Mouse (Mus musculus): ENCODE results near the gene Slc27a3. TPM values are rescaled to one million over a fixed set of nuclear protein-coding genes. Genes with fewer than 3 reads are reported as not detected.

Slc27a3 gene
- polyA plus RNA-seq, 1 experiment = 6.8 TPM

DNA sequence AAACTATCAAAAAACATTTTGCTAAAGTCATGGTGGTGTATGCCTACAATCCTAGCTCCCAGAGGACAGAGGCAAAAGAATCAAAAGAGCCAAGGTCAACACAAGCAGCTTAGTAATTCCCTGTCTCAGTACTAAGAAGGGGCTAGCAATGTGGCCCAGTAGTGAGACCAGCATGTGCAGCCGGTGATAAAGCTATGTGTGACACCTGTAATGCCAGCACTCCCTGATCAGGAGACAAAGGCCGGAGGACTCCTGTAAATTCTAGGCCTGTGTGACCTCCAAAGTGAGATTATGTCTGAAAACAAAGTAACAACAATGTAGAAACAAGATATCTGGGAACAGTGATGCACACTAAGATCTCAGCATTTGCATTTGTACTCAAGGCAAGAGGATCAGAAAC is 35.8 kb upstream of the Slc27a3 start:
- TF ChIP-seq CTCF (IDR thresholded peaks at IDR 0.05; ENCODE audit: extremely low read depth, insufficient read depth, low read length) (no peak), POLR2A (IDR thresholded peaks at IDR 0.05; ENCODE audit: extremely low read depth, insufficient read depth, low read length) (no peak)
- peaks cover 5% of the 10 kb centered on the region; the same call in 1 of the 2 replicates for H3K4me1 ChIP-seq (ENCODE audit: control insufficient read depth, insufficient read depth, low read length)
- H3K27ac ChIP-seq (ENCODE audit: insufficient read depth, low read length) = no peak overlapping the region
- H3K4me3 ChIP-seq (ENCODE audit: insufficient read depth, low read length) = no peak overlapping the region

DNA sequence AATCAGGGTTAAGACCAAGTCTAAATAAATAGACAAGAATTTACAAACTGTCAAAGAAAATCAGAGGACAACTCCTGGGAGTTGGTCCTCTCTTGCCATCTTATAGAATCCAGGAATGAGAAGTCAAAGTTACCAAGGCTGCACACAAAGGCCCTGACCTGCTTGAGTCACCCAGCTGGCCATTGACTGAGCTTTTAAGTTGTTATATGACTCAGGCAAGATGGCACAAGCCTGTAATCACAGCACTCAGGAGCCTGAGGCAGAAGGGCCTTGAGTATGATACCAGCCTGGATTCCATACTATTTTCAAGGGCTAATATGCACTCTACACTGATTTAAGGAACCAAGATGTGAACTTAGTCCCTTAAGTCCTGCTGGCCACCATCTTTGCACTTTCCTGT is 33.8 kb upstream of the Slc27a3 start:
- no peak overlapping the region for H3K27ac ChIP-seq (ENCODE audit: insufficient read depth, low read length)
- H3K4me3 ChIP-seq (ENCODE audit: insufficient read depth, low read length) = no peak overlapping the region
- H3K4me1 ChIP-seq (ENCODE audit: control insufficient read depth, insufficient read depth, low read length) = peaks cover 4% of the 10 kb centered on the region; the same call in 1 of the 2 replicates
- no peak for TF ChIP-seq CTCF (IDR thresholded peaks at IDR 0.05; ENCODE audit: extremely low read depth, insufficient read depth, low read length)
- TF ChIP-seq POLR2A (IDR thresholded peaks at IDR 0.05; ENCODE audit: extremely low read depth, insufficient read depth, low read length) = no peak

DNA sequence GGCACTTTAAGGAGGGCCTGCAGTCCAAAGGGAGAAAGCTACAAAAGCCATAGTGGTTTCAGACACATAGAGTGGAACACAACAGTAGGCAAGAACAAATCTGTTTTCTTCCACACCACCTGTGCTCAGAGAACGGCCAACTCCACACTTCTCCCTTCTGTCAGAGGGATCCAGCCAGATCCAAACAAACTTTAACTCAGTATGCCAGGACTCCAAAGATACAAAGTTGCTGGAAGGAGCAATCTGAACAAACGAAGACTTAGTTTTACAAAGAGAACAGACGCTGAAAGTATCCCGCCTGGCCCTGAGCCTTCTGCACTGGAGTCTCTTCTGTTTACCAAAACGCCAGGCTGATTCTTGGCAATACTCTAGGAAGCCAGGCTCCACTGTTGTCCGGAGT is 31.0 kb upstream of the Slc27a3 start:
- no peak for TF ChIP-seq POLR2A (IDR thresholded peaks at IDR 0.05; ENCODE audit: extremely low read depth, insufficient read depth, low read length)
- TF ChIP-seq CTCF (IDR thresholded peaks at IDR 0.05; ENCODE audit: extremely low read depth, insufficient read depth, low read length) = no peak
- H3K4me3 ChIP-seq (ENCODE audit: insufficient read depth, low read length) = no peak overlapping the region
- no peak overlapping the region for H3K27ac ChIP-seq (ENCODE audit: insufficient read depth, low read length)
- H3K4me1 ChIP-seq (ENCODE audit: control insufficient read depth, insufficient read depth, low read length) = peaks cover 3% of the 10 kb centered on the region; the same call in 1 of the 2 replicates

DNA sequence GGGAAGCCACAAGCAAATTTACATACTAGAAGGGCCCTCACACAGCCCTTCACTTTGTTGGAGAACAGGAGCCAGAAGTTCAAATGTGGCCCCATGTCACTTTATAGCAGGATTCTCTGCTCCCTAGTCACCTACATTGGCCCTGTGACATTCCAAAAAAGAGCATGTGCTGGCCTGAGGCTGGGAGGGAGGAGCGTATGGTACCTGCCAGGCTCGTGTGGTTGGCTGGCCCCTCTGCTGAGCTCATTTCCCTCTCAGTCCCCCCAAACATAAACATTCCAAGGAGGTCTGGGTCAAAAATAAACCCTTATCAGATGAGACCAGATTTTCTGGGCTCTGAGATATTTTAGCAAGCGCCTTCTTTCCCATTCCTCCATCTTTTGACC is 23.3 kb upstream of the Slc27a3 start:
- Histone ChIP-seq H3K27ac (ENCODE audit: insufficient read depth, low read length) (no peak overlapping the region), H3K4me1 (ENCODE audit: control insufficient read depth, insufficient read depth, low read length) (peaks cover 4% of the 10 kb centered on the region), H3K4me3 (ENCODE audit: insufficient read depth, low read length) (no peak overlapping the region)
- TF ChIP-seq CTCF (IDR thresholded peaks at IDR 0.05; ENCODE audit: extremely low read depth, insufficient read depth, low read length) (no peak), POLR2A (IDR thresholded peaks at IDR 0.05; ENCODE audit: extremely low read depth, insufficient read depth, low read length) (no peak)

DNA sequence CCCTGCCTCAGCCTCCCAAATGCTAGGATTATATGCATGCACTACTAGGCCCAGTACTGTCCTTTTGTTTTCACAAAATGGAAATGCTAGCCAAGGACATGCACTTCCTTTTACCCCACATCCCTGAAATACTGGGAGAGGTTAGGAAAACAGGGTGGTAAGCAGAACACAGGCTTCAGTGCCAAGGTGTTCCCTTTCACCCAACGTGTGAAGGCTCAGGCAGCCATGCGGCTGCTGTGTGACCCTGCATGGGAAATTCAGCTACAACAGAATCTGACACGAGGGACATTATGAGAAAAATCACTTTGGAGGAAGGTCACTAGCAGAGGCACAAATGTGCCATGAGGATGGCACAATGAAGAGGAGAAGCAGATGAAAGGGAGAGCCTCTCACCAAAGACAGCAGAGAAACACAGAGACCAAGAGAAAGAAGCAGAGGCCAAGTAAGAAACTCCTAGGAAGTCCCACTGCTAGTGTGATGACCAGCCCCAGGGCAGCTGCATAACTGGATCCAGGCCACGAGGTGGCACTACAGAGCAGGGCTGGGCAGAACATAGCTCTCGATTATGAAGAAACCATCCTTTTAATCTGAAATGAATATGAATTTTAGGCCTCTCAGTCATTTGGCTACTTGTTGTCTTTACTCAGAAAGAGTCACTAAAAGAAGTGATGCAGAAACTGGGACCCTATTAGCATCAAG is 22.7 kb upstream of the Slc27a3 start:
- H3K4me1 ChIP-seq (ENCODE audit: control insufficient read depth, insufficient read depth, low read length) = peaks cover 4% of the 10 kb centered on the region
- TF ChIP-seq POLR2A (IDR thresholded peaks at IDR 0.05; ENCODE audit: extremely low read depth, insufficient read depth, low read length) = no peak
- TF ChIP-seq CTCF (IDR thresholded peaks at IDR 0.05; ENCODE audit: extremely low read depth, insufficient read depth, low read length) = peak; percentile 90

DNA sequence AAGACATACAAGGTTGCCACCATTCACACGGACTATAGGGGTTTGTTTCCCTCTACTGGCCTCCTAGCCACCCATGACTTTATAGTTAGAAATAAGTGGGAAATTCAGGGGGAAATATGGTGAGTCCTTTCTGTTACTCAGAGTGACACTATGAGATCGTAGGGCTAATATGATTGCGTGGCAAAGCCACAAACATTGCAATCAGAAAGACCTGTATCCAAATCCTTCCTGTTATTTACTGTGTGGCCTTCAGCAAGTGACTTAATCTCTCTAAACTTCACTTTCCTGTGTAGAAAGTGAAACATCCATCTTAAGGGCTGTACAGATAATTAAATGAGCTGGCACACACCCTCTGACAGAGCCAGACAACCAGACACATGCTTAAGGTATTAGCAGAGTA is 19.0 kb upstream of the Slc27a3 start:
- H3K4me3 ChIP-seq (ENCODE audit: insufficient read depth, low read length) = no peak overlapping the region
- H3K4me1 ChIP-seq (ENCODE audit: control insufficient read depth, insufficient read depth, low read length) = peaks cover under 1% of the 10 kb centered on the region; the same call in 1 of the 2 replicates
- no peak overlapping the region for H3K27ac ChIP-seq (ENCODE audit: insufficient read depth, low read length)
- TF ChIP-seq CTCF (IDR thresholded peaks at IDR 0.05; ENCODE audit: extremely low read depth, insufficient read depth, low read length) (no peak), POLR2A (IDR thresholded peaks at IDR 0.05; ENCODE audit: extremely low read depth, insufficient read depth, low read length) (no peak)

More for the DNA sequence above, 22.7 kb upstream of the Slc27a3 start:
- Histone ChIP-seq H3K27ac (ENCODE audit: insufficient read depth, low read length) (no peak overlapping the region), H3K4me3 (ENCODE audit: insufficient read depth, low read length) (no peak overlapping the region)

DNA sequence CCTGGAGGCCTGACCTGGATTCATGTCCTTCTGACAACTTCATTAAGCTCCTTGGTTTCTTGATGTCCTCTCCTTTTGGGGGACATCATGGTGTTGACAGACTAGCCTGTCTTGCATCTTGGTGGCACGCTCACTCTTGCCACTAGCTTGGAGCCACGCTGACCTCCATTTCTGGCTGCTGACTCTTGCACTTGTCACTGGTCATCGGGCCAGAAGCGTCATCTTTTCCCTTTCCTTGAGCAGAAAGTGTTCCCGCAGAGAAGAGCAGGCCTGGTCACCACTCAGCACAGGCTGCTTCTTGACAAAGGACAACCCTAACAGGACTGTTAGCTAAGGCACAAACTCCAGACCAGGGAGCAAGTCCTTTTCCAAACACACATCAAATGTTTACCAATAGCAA is 16.7 kb upstream of the Slc27a3 start:
- TF ChIP-seq POLR2A (IDR thresholded peaks at IDR 0.05; ENCODE audit: extremely low read depth, insufficient read depth, low read length) (no peak), CTCF (IDR thresholded peaks at IDR 0.05; ENCODE audit: extremely low read depth, insufficient read depth, low read length) (no peak)
- H3K4me1 ChIP-seq (ENCODE audit: control insufficient read depth, insufficient read depth, low read length) = no peaks in the 10 kb centered on the region
- H3K27ac ChIP-seq (ENCODE audit: insufficient read depth, low read length) = no peak overlapping the region
- no peak overlapping the region for H3K4me3 ChIP-seq (ENCODE audit: insufficient read depth, low read length)

DNA sequence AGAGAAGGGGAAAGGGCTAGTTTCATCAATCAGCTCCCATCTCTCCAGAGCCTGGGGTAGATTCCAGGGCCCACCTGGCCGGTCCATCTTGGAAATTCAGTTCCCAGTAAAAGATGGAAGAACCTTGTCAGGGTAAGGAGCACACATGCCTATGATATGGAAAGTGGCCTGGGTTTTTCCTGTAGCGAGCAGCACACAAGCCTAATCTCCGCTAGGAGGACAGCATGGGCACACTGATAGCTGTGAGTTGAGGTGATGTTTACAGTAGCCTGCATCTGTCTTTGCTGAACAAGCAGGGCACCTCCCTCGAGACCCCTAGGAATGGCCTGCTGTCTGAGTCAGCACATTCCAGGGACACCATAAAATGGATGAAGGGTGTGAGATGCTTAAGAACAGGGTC is 14.9 kb upstream of the Slc27a3 start:
- TF ChIP-seq CTCF (IDR thresholded peaks at IDR 0.05; ENCODE audit: extremely low read depth, insufficient read depth, low read length) (no peak), POLR2A (IDR thresholded peaks at IDR 0.05; ENCODE audit: extremely low read depth, insufficient read depth, low read length) (no peak)
- Histone ChIP-seq H3K4me3 (ENCODE audit: insufficient read depth, low read length) (no peak overlapping the region), H3K27ac (ENCODE audit: insufficient read depth, low read length) (no peak overlapping the region), H3K4me1 (ENCODE audit: control insufficient read depth, insufficient read depth, low read length) (no peaks in the 10 kb centered on the region)

DNA sequence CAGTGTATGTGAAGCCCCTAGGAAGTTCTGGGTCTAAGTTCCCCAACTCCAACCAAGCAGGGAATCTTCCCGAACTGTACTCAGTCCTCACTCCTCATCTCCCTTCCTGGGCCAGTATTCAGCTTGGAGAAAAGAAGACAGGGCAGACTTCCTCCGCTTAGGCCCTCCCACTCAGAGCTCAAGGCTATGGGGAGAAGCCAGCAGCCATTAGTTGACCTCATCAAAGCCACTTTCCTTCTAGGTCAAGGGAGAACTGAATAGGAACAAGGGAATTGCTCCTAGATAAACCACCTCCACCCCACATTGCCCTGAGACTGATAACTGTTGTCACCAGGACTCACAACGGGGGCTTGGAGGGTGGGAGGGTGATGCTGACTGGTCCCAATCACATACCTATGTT is 14.4 kb upstream of the Slc27a3 start:
- Histone ChIP-seq H3K4me3 (ENCODE audit: insufficient read depth, low read length) (no peak overlapping the region), H3K4me1 (ENCODE audit: control insufficient read depth, insufficient read depth, low read length) (no peaks in the 10 kb centered on the region), H3K27ac (ENCODE audit: insufficient read depth, low read length) (no peak overlapping the region)
- TF ChIP-seq CTCF (IDR thresholded peaks at IDR 0.05; ENCODE audit: extremely low read depth, insufficient read depth, low read length) (no peak), POLR2A (IDR thresholded peaks at IDR 0.05; ENCODE audit: extremely low read depth, insufficient read depth, low read length) (no peak)

DNA sequence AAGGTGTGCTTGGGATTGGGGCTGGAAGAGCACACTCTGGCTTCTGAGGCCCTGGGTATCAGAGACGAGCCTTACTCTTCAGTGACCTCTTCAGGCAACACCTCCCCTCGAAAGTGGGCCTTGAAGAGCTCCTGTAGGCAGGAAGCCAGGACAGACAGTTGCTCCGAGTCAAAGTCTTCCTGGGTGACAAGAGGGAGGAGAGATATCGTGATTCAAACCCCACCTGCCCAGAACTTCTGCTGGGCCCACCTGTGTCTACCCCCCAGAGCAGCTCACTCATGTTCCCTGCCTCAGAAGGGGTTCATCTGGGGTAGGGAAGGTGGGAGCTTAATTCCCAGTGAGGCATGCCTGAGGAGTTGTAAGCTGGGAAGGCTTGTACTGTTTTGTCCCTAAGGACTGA is 11.3 kb upstream of the Slc27a3 start:
- Histone ChIP-seq H3K4me1 (ENCODE audit: control insufficient read depth, insufficient read depth, low read length) (no peaks in the 10 kb centered on the region), H3K4me3 (ENCODE audit: insufficient read depth, low read length) (no peak overlapping the region), H3K27ac (ENCODE audit: insufficient read depth, low read length) (no peak overlapping the region)
- TF ChIP-seq CTCF (IDR thresholded peaks at IDR 0.05; ENCODE audit: extremely low read depth, insufficient read depth, low read length) (no peak), POLR2A (IDR thresholded peaks at IDR 0.05; ENCODE audit: extremely low read depth, insufficient read depth, low read length) (no peak)

Data from cortical plate, adult 2 months (tissue).